Mouse (Mus musculus) spleen, adult 2 months (tissue): ENCODE data around the gene Gm11492.

Source experiments
- CTCF ChIP-seq: fragments of 200-500 bp; IDR thresholded peaks from 2 replicates; pipeline ENCODE4 v1.5.1; 2011; ENCODE audit warnings: mild to moderate bottlenecking, inconsistent platforms; ENCODE audit not compliant: insufficient read depth, insufficient read length, insufficient replicate concordance; ENCODE audit errors: extremely low read depth
- POLR2A ChIP-seq: fragments of 200-500 bp; IDR thresholded peaks from 2 replicates; pipeline ENCODE4 v1.6.1; 2011; ENCODE audit warnings: low read depth, low read length, inconsistent platforms

- TF ChIP-seq POLR2A (no peak), CTCF (no peak)
Observed at GRCm38 (mm10) chr11:87573751-87574150, 7.3 kb downstream of the Gm11492 start.
